Mouse (Mus musculus): ENCODE measurements around the gene Lmntd2.

DNA sequence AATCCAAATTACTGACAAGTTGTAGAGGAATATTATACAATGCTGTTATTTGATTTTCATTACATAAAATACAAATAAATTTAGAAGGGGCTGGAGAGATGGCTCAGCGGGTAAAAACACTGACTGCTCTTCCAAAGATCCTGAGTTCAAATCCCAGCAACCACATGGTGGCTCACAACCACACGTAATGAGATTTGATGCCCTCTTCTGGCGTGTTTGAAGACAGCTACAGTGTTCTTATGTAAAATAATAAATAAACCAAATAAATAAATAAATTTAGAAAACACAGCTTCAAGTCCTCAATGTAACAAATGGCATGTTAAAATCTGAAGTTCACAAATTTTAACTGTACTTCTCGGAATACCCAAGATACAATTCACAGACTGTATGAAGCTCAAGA is 38.8 kb downstream of the Lmntd2 start:
- no peak for TF ChIP-seq USF1 (IDR thresholded peaks at IDR 0.05; ENCODE audit: low read depth)
- TF ChIP-seq POLR2A (IDR thresholded peaks at IDR 0.05; ENCODE audit: insufficient read length, low read depth) = no peak
- TF ChIP-seq MAX (IDR thresholded peaks at IDR 0.05; ENCODE audit: low read depth) = no peak
- TF ChIP-seq POLR2AphosphoS2 (IDR thresholded peaks at IDR 0.05; ENCODE audit: insufficient read length, low read depth) = no peak
- no peak for TF ChIP-seq TCF12 (IDR thresholded peaks at IDR 0.05; ENCODE audit: insufficient read depth, poor library complexity, severe bottlenecking)
- no peak for TF ChIP-seq MYOG (IDR thresholded peaks at IDR 0.05; ENCODE audit: control insufficient read depth in 1 of 3, insufficient read depth in 1 of 3, insufficient read length in 2 of 3, low read depth in 2 of 3)
- TF ChIP-seq CEBPB (IDR thresholded peaks at IDR 0.05; ENCODE audit: insufficient read depth, poor library complexity, severe bottlenecking) = no peak
- TF ChIP-seq SRF (IDR thresholded peaks at IDR 0.05; ENCODE audit: control insufficient read depth, insufficient read length, low read depth) = no peak
- TF ChIP-seq MYOD1 (IDR thresholded peaks at IDR 0.05; ENCODE audit: control insufficient read depth in 1 of 3, insufficient read length in 2 of 3, low read depth in 2 of 3) = no peak
- TF ChIP-seq E2F4 (IDR thresholded peaks at IDR 0.05; ENCODE audit: insufficient read depth) = no peak
- no peak for TF ChIP-seq REST (IDR thresholded peaks at IDR 0.05; ENCODE audit: insufficient read depth, insufficient read length)
